Mouse (Mus musculus) ES-E14 (cell line): ENCODE data around the gene Ptprn2. TPM values are rescaled to one million over a fixed set of nuclear protein-coding genes. Genes with fewer than 3 reads are reported as not detected.

Experiments
- DNase-seq: peaks from one replicate; pipeline ENCODE4 v3.0.0-alpha.2; 2013; ENCODE audit warnings: low read depth, low spot score
- H3K27ac ChIP-seq: 2 replicates; pipeline ENCODE4 v1.5.1; 2012; ENCODE audit warnings: low read depth, mild to moderate bottlenecking, low read length, moderate library complexity, mixed read lengths; ENCODE audit not compliant: poor library complexity, insufficient read depth, severe bottlenecking
- H3K36me3 ChIP-seq: 2 replicates; pipeline ENCODE4 v1.6.1; 2012; ENCODE audit warnings: mild to moderate bottlenecking, low read length, moderate library complexity, mixed read lengths; ENCODE audit not compliant: control insufficient read depth, poor library complexity, insufficient read depth, severe bottlenecking
- H3K4me1 ChIP-seq, 2 experiments: fragments of 150-350 bp in 1 of 2; sonication (generic) in 1 of 2; 2 replicates each; pipeline ENCODE4 v1.6.1; 2012; ENCODE audit warnings: low read length in 2 of 2, mild to moderate bottlenecking in 1 of 2, mixed read lengths in 1 of 2; ENCODE audit not compliant: control insufficient read depth in 2 of 2, insufficient read depth in 2 of 2, poor library complexity in 1 of 2
- H3K4me3 ChIP-seq, 2 experiments: fragments of 150-350 bp in 1 of 2; sonication (generic) in 1 of 2; 2 replicates each; pipeline ENCODE4 v1.5.1; 2012; ENCODE audit warnings: low read length in 2 of 2, low read depth in 1 of 2, mild to moderate bottlenecking in 1 of 2, mixed read lengths in 1 of 2; ENCODE audit not compliant: insufficient read depth in 1 of 2, poor library complexity in 1 of 2, severe bottlenecking in 1 of 2
- H3K9ac ChIP-seq: 2 replicates; pipeline ENCODE4 v1.6.1; 2012; ENCODE audit warnings: low read depth, mild to moderate bottlenecking, low read length, mixed read lengths; ENCODE audit not compliant: poor library complexity, insufficient read depth, severe bottlenecking
- H3K9me3 ChIP-seq: fragments of 150-350 bp; sonication (generic); 2 replicates; pipeline ENCODE4 v1.6.1; 2012; ENCODE audit warnings: low read depth, mild to moderate bottlenecking, low read length; ENCODE audit not compliant: control insufficient read depth, insufficient read depth
- CHD2 ChIP-seq: IDR thresholded peaks from 2 replicates; pipeline ENCODE4 v1.6.1; 2014; ENCODE audit warnings: mild to moderate bottlenecking, low read depth, low read length, inconsistent platforms
- HCFC1 ChIP-seq: IDR thresholded peaks from 2 replicates; pipeline ENCODE4 v1.6.1; 2012; ENCODE audit warnings: low read length, inconsistent platforms, borderline replicate concordance; ENCODE audit not compliant: insufficient read depth
- MAFK ChIP-seq: IDR thresholded peaks from 2 replicates; pipeline ENCODE4 v1.6.1; 2014; ENCODE audit warnings: mild to moderate bottlenecking, low read depth, low read length, inconsistent platforms; ENCODE audit not compliant: insufficient read depth
- ZC3H11A ChIP-seq: IDR thresholded peaks from 2 replicates; pipeline ENCODE4 v1.6.1; 2012; ENCODE audit warnings: low read depth, mild to moderate bottlenecking, inconsistent platforms, low read length, borderline replicate concordance
- ZNF384 ChIP-seq: IDR thresholded peaks from 2 replicates; pipeline ENCODE4 v1.6.1; 2012; ENCODE audit warnings: low read depth, low read length, inconsistent platforms
- in situ Hi-C, 2 experiments: fragments of 600-800 bp; cut with MboI; formaldehyde crosslinking; loops; one replicate each; pipeline ENCODE4 v1.15.1; 2025; ENCODE audit warnings: low sequenced_read_pairs in 2 of 2, inconsistent platforms in 1 of 2; ENCODE audit not compliant: unreplicated experiment in 2 of 2
- total RNA-seq: library from RNA; depleted of rRNA; stranded (reverse); fragments of 300-350 nt; gene quantifications from 2 replicates; pipeline ENCODE4 v1.2.3, GENCODE M21; 2012

Ptprn2 gene
- total RNA-seq, 1 experiment, result 0.40 TPM

- no peak for DNase-seq
- Histone ChIP-seq H3K27ac (no peak overlapping the region), H3K9ac (no peak overlapping the region), H3K9me3 (no peaks in the 10 kb centered on the region), H3K36me3 (no peaks in the 10 kb centered on the region), H3K4me3 (no peak overlapping the region), H3K4me1 (no peaks in the 10 kb centered on the region)
- in situ Hi-C loops, result no loop called here
- TF ChIP-seq ZC3H11A (no peak), ZNF384 (no peak), CHD2 (no peak), MAFK (no peak), HCFC1 (no peak)
Measured at GRCm38 (mm10) chr12:116806089-116806488, 320.6 kb downstream of the Ptprn2 start.

- Histone ChIP-seq H3K27ac (no peak overlapping the region), H3K4me1 (no peaks in the 10 kb centered on the region), H3K9ac (no peak overlapping the region), H3K4me3 (no peak overlapping the region), H3K9me3 (no peaks in the 10 kb centered on the region), H3K36me3 (no peaks in the 10 kb centered on the region)
- no peak for DNase-seq
- TF ChIP-seq CHD2 (no peak), MAFK (no peak)
- in situ Hi-C loops, result no loop called here
Measured at GRCm38 (mm10) chr12:116813012-116813411, 327.5 kb downstream of the Ptprn2 start.

DNA sequence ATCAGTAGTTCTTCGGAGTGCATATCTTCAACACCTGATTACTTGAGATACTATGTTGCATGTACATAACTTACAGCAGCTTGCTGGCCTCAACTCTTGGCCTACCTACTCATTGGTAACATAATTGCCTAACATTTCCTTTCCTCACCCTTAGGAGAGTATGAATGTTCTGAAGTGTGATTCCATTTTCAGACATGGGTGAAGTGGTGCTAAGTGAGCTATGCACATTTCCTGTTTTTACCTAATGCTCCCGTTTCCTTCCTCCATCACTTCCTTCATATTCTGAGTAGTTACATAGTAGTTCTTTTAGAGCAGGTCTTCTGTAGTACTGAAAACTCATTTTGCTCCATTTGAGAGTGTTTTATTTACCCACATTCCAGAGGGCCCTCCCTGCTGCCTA, 334.3 kb downstream of the Ptprn2 start:
- Histone ChIP-seq H3K4me3 (no peak overlapping the region), H3K9ac (no peak overlapping the region), H3K9me3 (no peaks in the 10 kb centered on the region), H3K27ac (no peak overlapping the region), H3K4me1 (no peaks in the 10 kb centered on the region), H3K36me3 (no peaks in the 10 kb centered on the region)
- TF ChIP-seq ZC3H11A (no peak), CHD2 (no peak), MAFK (no peak)
- in situ Hi-C loops, result no loop called here
- no peak for DNase-seq

DNA sequence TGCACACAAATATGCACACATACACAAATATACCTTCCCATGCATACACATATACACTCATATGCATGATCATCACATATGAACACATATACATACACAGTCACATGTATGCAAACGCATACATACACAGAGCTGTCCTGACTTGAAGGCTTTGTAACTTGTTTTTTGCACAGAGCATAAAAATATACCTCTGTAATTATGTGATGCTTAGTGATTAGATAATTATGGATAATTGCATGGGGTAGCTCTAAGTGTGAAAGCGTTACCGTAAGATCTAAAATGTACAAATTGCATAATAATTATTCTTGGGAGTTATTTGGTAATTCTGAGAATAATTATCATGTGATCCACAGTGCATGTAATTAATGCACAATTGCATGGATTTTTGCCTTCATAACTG, 337.8 kb downstream of the Ptprn2 start:
- TF ChIP-seq CHD2 (no peak), MAFK (no peak), ZNF384 (no peak), HCFC1 (no peak), ZC3H11A (no peak)
- no peaks in the 10 kb centered on the region for H3K36me3 ChIP-seq
- no peak overlapping the region for H3K27ac ChIP-seq
- H3K9me3 ChIP-seq, result no peaks in the 10 kb centered on the region
- DNase-seq, result no peak
- H3K4me3 ChIP-seq, result no peak overlapping the region
- in situ Hi-C loops, result no loop called here
- no peaks in the 10 kb centered on the region for H3K4me1 ChIP-seq
- no peak overlapping the region for H3K9ac ChIP-seq

GRCm38 (mm10) chr12:116827748-116828147, 342.2 kb downstream of the Ptprn2 start:
- no peaks in the 10 kb centered on the region for H3K4me1 ChIP-seq
- no peak overlapping the region for H3K4me3 ChIP-seq
- no peak for DNase-seq
- in situ Hi-C loops, result no loop called here
- no peak overlapping the region for H3K9ac ChIP-seq
- H3K9me3 ChIP-seq, result no peaks in the 10 kb centered on the region
- no peak overlapping the region for H3K27ac ChIP-seq
- H3K36me3 ChIP-seq, result no peaks in the 10 kb centered on the region
- TF ChIP-seq ZNF384, result no peak
- TF ChIP-seq HCFC1, result no peak
- no peak for TF ChIP-seq ZC3H11A
